Mouse (Mus musculus): ENCODE data around the gene Olfr49. TPM values are rescaled to one million over a fixed set of nuclear protein-coding genes. Genes with fewer than 3 reads are reported as not detected.

Gene Olfr49
- polyA plus RNA-seq, 1 experiment from 2014 or later, result 0.08 TPM

Other genes starting within 250 kb of the Olfr49 start
- 298 and 356 TPM in 2 replicates for gene Dad1, start 30.8 kb downstream of the Olfr49 start, polyA plus RNA-seq (2016; fragmentation: Nextera tagmentation; extraction: Ambion mirVana)
- gene Abhd4, start 30.8 kb downstream of the Olfr49 start, polyA plus RNA-seq (2016; fragmentation: Nextera tagmentation; extraction: Ambion mirVana), result 66.0 and 89.0 TPM in 2 replicates
- gene Oxa1l, start 75.9 kb upstream of the Olfr49 start, polyA plus RNA-seq (2016; fragmentation: Nextera tagmentation; extraction: Ambion mirVana), result 52.1 and 62.5 TPM in 2 replicates
- gene Slc7a7, start 132.8 kb upstream of the Olfr49 start, polyA plus RNA-seq (2016; fragmentation: Nextera tagmentation; extraction: Ambion mirVana), result 6.2 and 8.4 TPM in 2 replicates
- 222 and 228 TPM in 2 replicates for gene Mrpl52, start 142.0 kb upstream of the Olfr49 start, polyA plus RNA-seq (2016; fragmentation: Nextera tagmentation; extraction: Ambion mirVana)
- gene Mmp14, start 146.7 kb upstream of the Olfr49 start, polyA plus RNA-seq (2016; fragmentation: Nextera tagmentation; extraction: Ambion mirVana), result 80.3 and 108 TPM in 2 replicates
- gene Lrp10, start 179.2 kb upstream of the Olfr49 start, polyA plus RNA-seq (2016; fragmentation: Nextera tagmentation; extraction: Ambion mirVana), result 44.8 and 51.0 TPM in 2 replicates
- 2.4 and 3.8 TPM in 2 replicates for gene Rem2, start 191.2 kb upstream of the Olfr49 start, polyA plus RNA-seq (2016; fragmentation: Nextera tagmentation; extraction: Ambion mirVana)
- 86.2 and 103 TPM in 2 replicates for gene Prmt5, start 232.6 kb upstream of the Olfr49 start, polyA plus RNA-seq (2016; fragmentation: Nextera tagmentation; extraction: Ambion mirVana)